Mouse (Mus musculus) hindbrain, postnatal 0 days (tissue): ENCODE results near the gene Pwwp2a. TPM values are rescaled to one million over a fixed set of nuclear protein-coding genes. Genes with fewer than 3 reads are reported as not detected.

ENCODE experiments used
- ATAC-seq: fragments of 200-750 bp; cut with Nextera tagmentation; 2 replicates; pipeline ENCODE4 v1.8.0; 2017; ENCODE audit warnings: mild to moderate bottlenecking, moderate TSS enrichment, moderate library complexity
- DNase-seq: peaks from one replicate; pipeline ENCODE4 v3.0.0-alpha.2; 2015; ENCODE audit warnings: low spot score
- H3K27ac ChIP-seq: fragments of 300-500 bp; sonication (generic); 2 replicates; pipeline ENCODE4 v1.5.1; 2014; ENCODE audit warnings: mild to moderate bottlenecking
- H3K27me3 ChIP-seq: fragments of 300-500 bp; sonication (generic); 2 replicates; pipeline ENCODE4 v1.6.1; 2014; ENCODE audit warnings: low read length, mixed read lengths; ENCODE audit not compliant: insufficient read depth
- H3K36me3 ChIP-seq: fragments of 300-500 bp; sonication (generic); 2 replicates; pipeline ENCODE4 v1.6.1; 2014; ENCODE audit warnings: low read length, mixed read lengths; ENCODE audit not compliant: insufficient read depth
- H3K4me1 ChIP-seq: fragments of 300-500 bp; sonication (generic); 2 replicates; pipeline ENCODE4 v1.6.1; 2014; ENCODE audit warnings: antibody characterized with exemption, low read length, mixed read lengths; ENCODE audit not compliant: insufficient read depth
- H3K4me2 ChIP-seq: fragments of 300-500 bp; sonication (generic); 2 replicates; pipeline ENCODE4 v1.6.1; 2014; ENCODE audit warnings: low read depth, mild to moderate bottlenecking, low read length, moderate library complexity, mixed read lengths
- H3K4me3 ChIP-seq: fragments of 300-500 bp; sonication (generic); 2 replicates; pipeline ENCODE4 v1.5.1; 2014; ENCODE audit warnings: low read length
- H3K9ac ChIP-seq: fragments of 300-500 bp; sonication (generic); replicated peaks from 2 replicates; pipeline ENCODE4 v1.6.1; 2014; ENCODE audit warnings: mild to moderate bottlenecking, low read length, moderate library complexity, mixed read lengths
- H3K9me3 ChIP-seq: fragments of 300-500 bp; sonication (generic); 2 replicates; pipeline ENCODE4 v1.6.1; 2016; ENCODE audit warnings: low read length, mixed read lengths
- CTCF ChIP-seq: IDR thresholded peaks from 2 replicates; pipeline ENCODE4 v1.5.1; 2016; ENCODE audit warnings: antibody characterized with exemption, control low read depth, low read depth
- WGBS: fragments of 180-500 bp; shearing (Covaris S2); extraction: QIAGEN DNeasy Blood & Tissue Kit; methylation state at CpG from one replicate; pipeline ENCODE4 v1.1.7; 2014; 5-methylcytosine and 5-hydroxymethylcytosine counted together
- polyA plus RNA-seq: library from polyadenylated mRNA; unstranded; fragments of >200 nt; fragmentation: Nextera tagmentation; extraction: Ambion mirVana; gene quantifications from 2 replicates; pipeline ENCODE4 v1.2.1, GENCODE M21; 2015
- total RNA-seq: library from RNA; depleted of rRNA; stranded (reverse); fragments of >200 nt; gene quantifications from 2 replicates; pipeline ENCODE4 v1.2.3, GENCODE M21; 2014; rRNA removed

The Pwwp2a gene
- total and polyA plus RNA-seq, 2 experiments from 2014 or later = 19.4 to 25.4 TPM

DNA sequence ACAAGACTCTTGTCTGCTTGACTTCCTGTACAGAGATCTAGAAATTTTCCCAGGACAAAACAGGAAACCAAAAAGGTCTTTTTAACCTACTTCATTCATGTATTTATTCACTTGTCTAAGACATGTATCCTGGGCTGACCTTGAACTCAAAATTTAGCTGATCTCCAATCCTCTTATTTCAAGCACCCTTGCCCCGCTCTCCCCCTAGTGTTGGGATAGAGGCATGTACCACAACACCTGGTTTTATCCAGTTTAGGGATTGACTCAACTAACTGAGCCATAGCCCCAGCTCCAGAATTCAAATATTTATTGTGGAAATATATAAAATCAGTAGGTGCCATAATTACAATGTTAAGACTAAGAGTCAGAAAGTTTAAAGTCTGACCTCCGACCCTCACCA is 69.7 kb downstream of the Pwwp2a start:
- H3K36me3 ChIP-seq = no peaks in the 10 kb centered on the region
- DNase-seq = no peak
- peaks cover 7% of the 10 kb centered on the region; the same call in 1 of the 2 replicates for H3K4me1 ChIP-seq
- TF ChIP-seq CTCF = peak; percentile 20; the same call in 1 of the 2 replicates
- H3K9me3 ChIP-seq = no peaks in the 10 kb centered on the region
- H3K27ac ChIP-seq = no peak overlapping the region
- no peak overlapping the region for H3K9ac ChIP-seq
- no peak for ATAC-seq
- no peak overlapping the region for H3K4me2 ChIP-seq
- H3K27me3 ChIP-seq = no peaks in the 10 kb centered on the region
- WGBS = 68% methylated on average over 2 of the region's 2 CpGs
- H3K4me3 ChIP-seq = no peak overlapping the region

DNA sequence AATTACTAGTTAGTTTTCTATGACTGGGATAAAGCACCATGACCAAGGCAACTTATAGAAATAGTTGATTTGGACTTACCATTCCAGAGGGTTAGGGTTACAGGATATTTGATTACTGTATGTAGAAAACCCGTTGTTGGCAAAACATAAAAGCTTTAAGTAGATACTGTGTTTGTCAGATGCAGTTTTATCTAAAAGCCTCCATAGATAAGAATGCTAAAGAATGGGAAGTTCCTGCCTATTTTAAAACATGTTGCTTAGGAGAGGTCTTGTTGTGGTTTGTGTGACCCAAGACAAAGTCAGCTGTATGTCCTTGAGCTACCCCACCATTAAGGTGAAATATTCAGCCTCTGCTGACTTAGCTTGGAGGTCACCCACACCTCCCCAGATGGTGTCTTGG is 72.8 kb downstream of the Pwwp2a start:
- Histone ChIP-seq H3K27me3 (no peaks in the 10 kb centered on the region), H3K27ac (no peak overlapping the region), H3K36me3 (no peaks in the 10 kb centered on the region), H3K4me1 (no peaks in the 10 kb centered on the region), H3K4me2 (no peak overlapping the region), H3K4me3 (no peak overlapping the region), H3K9me3 (no peaks in the 10 kb centered on the region), H3K9ac (no peak overlapping the region)
- WGBS = 86% methylated on average over 1 of the region's 1 CpGs
- DNase-seq (no peak), ATAC-seq (no peak)
- no peak for TF ChIP-seq CTCF

DNA sequence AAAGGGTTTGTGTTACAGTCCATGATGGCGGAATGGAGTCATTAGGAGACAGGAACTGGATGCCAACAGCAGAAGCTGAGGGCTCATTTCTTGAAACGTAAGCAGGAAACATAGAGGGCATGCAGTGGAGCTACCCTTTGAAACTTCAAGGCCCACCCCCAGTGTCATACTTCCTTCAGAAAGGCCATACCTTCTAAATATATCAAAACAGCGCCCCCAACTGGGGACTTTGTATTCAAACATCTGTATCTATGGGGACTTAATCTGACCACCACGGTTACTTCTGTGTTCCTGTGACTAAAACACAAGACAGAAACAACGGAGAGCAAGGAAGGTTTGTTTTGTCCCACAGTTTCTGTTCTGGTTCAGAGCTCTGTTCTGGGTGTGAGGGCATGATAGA is 73.6 kb downstream of the Pwwp2a start:
- WGBS = 69% methylated on average over 5 of the region's 5 CpGs

DNA sequence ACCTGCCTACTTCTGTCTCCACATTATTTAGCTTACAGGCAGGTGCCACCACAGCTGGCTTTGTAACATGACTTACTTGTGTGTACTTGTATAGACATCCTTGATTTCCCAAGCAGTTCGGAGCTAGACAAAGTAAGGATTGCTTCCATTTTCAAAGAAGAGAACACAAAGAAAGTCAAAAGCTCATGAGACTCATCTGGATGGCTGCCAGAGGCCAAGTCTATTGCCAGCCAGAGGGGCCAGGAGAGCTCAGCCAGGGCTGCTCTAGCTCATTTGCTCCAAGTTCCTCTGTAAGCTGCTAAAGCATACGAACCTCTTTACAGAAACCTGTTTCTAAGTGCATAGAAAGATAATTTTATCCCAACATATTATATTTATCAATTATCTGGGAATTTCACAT is 76.6 kb downstream of the Pwwp2a start:
- H3K9me3 ChIP-seq = no peaks in the 10 kb centered on the region
- no peak overlapping the region for H3K4me2 ChIP-seq
- H3K9ac ChIP-seq = no peak overlapping the region
- no peak overlapping the region for H3K4me3 ChIP-seq
- 45% methylated on average over 2 of the region's 2 CpGs for WGBS
- TF ChIP-seq CTCF = no peak
- H3K27me3 ChIP-seq = no peaks in the 10 kb centered on the region
- no peaks in the 10 kb centered on the region for H3K36me3 ChIP-seq
- H3K4me1 ChIP-seq = no peaks in the 10 kb centered on the region
- H3K27ac ChIP-seq = no peak overlapping the region
- DNase-seq (peak; percentile 21), ATAC-seq (no peak)

More for the DNA sequence above, 73.6 kb downstream of the Pwwp2a start:
- ATAC-seq (no peak), DNase-seq (no peak)
- Histone ChIP-seq H3K9ac (no peak overlapping the region), H3K4me2 (no peak overlapping the region), H3K9me3 (no peaks in the 10 kb centered on the region), H3K27me3 (no peaks in the 10 kb centered on the region), H3K27ac (no peak overlapping the region), H3K4me3 (no peak overlapping the region), H3K4me1 (no peaks in the 10 kb centered on the region), H3K36me3 (no peaks in the 10 kb centered on the region)
- TF ChIP-seq CTCF = no peak

DNA sequence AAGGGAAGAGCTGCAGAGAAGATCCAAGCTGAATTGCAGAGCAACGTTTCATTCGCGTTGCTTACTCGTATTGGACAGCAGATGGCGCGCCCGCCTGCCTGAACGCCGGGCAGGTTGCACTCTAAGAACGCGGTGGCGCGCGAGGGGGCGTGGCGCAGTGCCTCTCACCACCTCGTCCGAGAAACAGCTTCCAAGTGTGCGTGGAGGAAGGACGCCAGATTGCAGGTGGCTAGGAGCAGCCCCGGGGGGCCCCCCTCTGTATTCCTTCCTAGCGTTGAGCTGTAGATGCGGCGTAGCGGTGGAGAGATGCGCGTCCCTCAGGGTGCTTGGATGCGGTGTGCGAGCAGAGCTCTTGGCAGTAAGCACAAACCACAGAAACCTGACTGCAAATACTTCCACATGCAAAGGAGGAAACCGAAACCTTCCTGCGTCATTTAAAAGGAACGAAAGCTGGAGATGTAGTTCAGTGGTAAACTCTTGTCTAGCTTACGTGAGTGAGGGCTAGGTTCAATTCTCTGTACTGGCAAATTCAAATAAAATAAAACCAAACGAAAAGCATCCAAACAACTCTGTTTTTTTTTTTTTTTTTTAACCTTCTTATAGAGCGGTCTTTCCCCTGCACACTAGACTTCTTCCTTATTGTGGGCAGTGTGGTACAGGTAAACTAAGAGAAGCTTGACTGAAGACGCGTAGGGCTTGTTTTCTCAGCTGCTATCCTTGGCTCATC is 85.3 kb downstream of the Pwwp2a start:
- TF ChIP-seq CTCF = peak; percentile 94
- peak overlapping the region; percentile 64 for H3K4me2 ChIP-seq
- no peak overlapping the region for H3K27ac ChIP-seq
- ATAC-seq (peak; percentile 91), DNase-seq (peak; percentile 93)
- H3K9me3 ChIP-seq = no peaks in the 10 kb centered on the region
- H3K36me3 ChIP-seq = no peaks in the 10 kb centered on the region
- WGBS = 5% methylated on average over 37 of the region's 37 CpGs
- H3K4me3 ChIP-seq = peak overlapping the region; percentile 47
- H3K4me1 ChIP-seq = no peaks in the 10 kb centered on the region
- H3K27me3 ChIP-seq = no peaks in the 10 kb centered on the region
- no peak overlapping the region for H3K9ac ChIP-seq

DNA sequence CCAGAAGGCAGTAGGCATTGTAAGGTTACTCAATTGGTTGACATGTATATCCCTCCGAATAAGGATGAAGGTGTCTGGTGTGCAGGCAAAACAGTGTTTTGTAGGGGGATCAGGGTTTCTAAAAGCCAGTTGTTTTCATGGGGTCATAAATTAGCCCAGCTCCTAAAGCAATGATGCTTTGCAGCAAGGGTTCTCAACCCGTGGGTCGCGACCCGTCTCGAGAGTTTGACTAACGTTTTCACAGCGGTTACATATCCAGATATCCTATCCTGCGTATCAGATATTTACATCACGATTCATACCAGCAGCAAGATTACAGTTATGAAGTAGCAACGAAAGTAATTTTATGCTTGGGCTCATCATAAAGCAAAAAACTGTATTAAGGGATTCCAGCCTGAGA is 86.0 kb downstream of the Pwwp2a start:
- 74% methylated on average over 11 of the region's 11 CpGs for WGBS
- TF ChIP-seq CTCF = no peak
- ATAC-seq = no peak
- Histone ChIP-seq H3K4me1 (no peaks in the 10 kb centered on the region), H3K4me3 (no peak overlapping the region), H3K36me3 (no peaks in the 10 kb centered on the region), H3K4me2 (peak overlapping the region; percentile 64), H3K9ac (no peak overlapping the region), H3K27me3 (no peaks in the 10 kb centered on the region), H3K27ac (no peak overlapping the region), H3K9me3 (no peaks in the 10 kb centered on the region)
- DNase-seq = no peak

DNA sequence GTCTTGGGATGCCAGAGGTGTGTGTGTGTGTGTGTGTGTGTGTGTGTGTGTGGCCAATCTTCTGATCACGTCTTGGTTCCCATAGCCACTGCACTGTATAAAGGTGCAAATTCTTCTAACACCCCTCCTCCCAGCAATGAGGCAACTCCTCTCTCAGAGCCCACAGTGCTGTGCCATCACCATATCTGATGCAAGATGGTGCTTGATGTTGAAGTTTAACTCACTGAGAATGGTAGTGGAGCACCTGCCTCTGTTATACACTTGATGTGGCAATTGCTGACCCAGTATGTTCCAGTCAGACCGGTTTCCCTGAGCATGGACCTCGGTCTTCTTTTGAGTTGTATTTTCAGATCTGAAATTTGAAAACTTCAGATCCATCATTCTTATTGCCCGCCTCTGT is 88.3 kb downstream of the Pwwp2a start:
- H3K9ac ChIP-seq = no peak overlapping the region
- H3K9me3 ChIP-seq = no peaks in the 10 kb centered on the region
- no peak overlapping the region for H3K4me2 ChIP-seq
- H3K36me3 ChIP-seq = no peaks in the 10 kb centered on the region
- WGBS = 91% methylated on average over 4 of the region's 4 CpGs
- no peak for TF ChIP-seq CTCF
- no peaks in the 10 kb centered on the region for H3K4me1 ChIP-seq
- no peak for DNase-seq
- H3K4me3 ChIP-seq = no peak overlapping the region
- H3K27me3 ChIP-seq = 0 out of 2 replicates have a peak, but pooled peaks cover 1% of the 10 kb centered on the region
- no peak for ATAC-seq
- H3K27ac ChIP-seq = no peak overlapping the region

Other genes starting within 250 kb of the Pwwp2a start
- 15.9 and 31.5 TPM in 2 replicates for gene Slu7, start 248.3 kb upstream of the Pwwp2a start, total RNA-seq
- 54.9 and 55.5 TPM in 2 replicates for gene Slu7, start 248.3 kb upstream of the Pwwp2a start, polyA plus RNA-seq
- gene C1qtnf2, start 207.7 kb upstream of the Pwwp2a start, total RNA-seq = 13.9 and 15.7 TPM in 2 replicates
- 21.5 and 21.6 TPM in 2 replicates for gene C1qtnf2, start 207.7 kb upstream of the Pwwp2a start, polyA plus RNA-seq
- 2.4 and 3.5 TPM in 2 replicates for gene Ccnjl, start 153.2 kb upstream of the Pwwp2a start, total RNA-seq
- 4.6 and 5.5 TPM in 2 replicates for gene Ccnjl, start 153.2 kb upstream of the Pwwp2a start, polyA plus RNA-seq
- gene 4933415A04Rik, start 95.0 kb upstream of the Pwwp2a start, total RNA-seq = 0.14 and 0.99 TPM in 2 replicates
- 2.6 and 2.9 TPM in 2 replicates for gene 4933415A04Rik, start 95.0 kb upstream of the Pwwp2a start, polyA plus RNA-seq
- gene Fabp6, start 80.5 kb upstream of the Pwwp2a start, total RNA-seq = not detected in 2 replicates
- not detected in 2 replicates for gene Fabp6, start 80.5 kb upstream of the Pwwp2a start, polyA plus RNA-seq
- 22.1 and 33.6 TPM in 2 replicates for gene Ttc1, start 66.0 kb downstream of the Pwwp2a start, total RNA-seq
- gene Ttc1, start 66.0 kb downstream of the Pwwp2a start, polyA plus RNA-seq = 78.8 and 82.5 TPM in 2 replicates
- 37.0 and 39.7 TPM in 2 replicates for gene Adra1b, start 219.2 kb downstream of the Pwwp2a start, total RNA-seq
- gene Adra1b, start 219.2 kb downstream of the Pwwp2a start, polyA plus RNA-seq = 19.8 and 21.1 TPM in 2 replicates